Mouse (Mus musculus) cerebellum, postnatal 4 days (tissue): ENCODE results near the gene Nppa.

Experiments
- DNase-seq, 2 experiments: peaks; one replicate each; pipeline ENCODE4 v3.0.0; 2022; ENCODE audit warnings: low spot score in 2 of 2, mixed read lengths in 1 of 2

Gene Nppa

GRCm38 (mm10) chr4:148051046-148051776, 50.7 kb downstream of the Nppa start:
- no peak for DNase-seq
